Mouse (Mus musculus): ENCODE measurements around the gene Prodh2.
"Not testable (repeated sequence)": the region's sequence is repeated elsewhere in the genome, so short reads cannot be mapped to it uniquely, and the experiment has no call there.

Prodh2 gene

DNA sequence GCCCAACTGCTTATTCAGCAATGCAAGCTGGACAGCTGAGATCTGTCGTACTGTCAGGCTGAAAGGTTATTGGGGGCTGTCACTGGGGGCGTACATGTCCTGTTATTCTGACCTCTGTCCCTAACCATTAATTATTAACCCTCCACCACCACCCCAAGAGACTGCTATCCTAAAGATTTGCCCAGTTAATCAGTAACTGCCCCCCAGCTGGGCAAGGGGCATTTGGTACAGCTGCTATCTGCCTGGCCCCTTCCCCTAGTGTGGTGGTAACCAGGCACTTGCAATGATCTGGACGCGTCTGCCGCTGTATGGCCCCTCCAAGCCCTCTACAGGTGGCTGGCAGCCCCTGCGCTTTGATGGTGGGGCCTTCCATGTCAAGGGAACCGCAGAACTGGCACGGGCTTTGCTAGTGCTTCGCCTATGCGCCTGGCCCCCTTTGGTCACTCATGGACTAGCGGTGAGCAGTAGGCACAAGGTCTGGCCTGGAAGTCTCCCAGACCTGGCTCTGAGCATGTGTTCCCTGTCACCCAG lies at the start of gene Prodh2:
TSS of gene Prodh2 (plus strand) at position 222 of the 531 bp plus-strand sequence.
- DNase-seq = no peak

DNA sequence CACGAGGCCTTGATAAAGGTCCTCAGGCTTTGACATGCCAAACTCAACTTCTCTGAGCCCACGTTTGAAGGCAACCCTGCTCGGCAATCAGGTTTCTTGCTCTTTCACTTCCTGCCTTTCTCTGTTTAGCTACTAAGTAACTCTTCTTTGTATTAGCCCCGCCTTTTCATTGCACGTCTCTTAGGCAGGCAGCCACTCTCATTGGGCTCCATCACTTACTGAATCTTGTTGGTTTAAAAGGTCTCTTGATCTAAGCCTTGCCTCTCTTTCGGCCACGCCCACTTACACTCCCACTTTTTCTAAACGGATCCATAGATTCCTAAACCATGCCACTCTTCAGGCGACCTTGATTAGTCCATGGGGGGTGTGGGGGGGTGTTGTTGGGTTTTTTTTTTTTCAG lies 49.7 kb upstream of the Prodh2 start:
- DNase-seq = no peak

GRCm38 (mm10) chr7:30444154-30444970 lies 49.1 kb upstream of the Prodh2 start:
- no peak for DNase-seq

DNA sequence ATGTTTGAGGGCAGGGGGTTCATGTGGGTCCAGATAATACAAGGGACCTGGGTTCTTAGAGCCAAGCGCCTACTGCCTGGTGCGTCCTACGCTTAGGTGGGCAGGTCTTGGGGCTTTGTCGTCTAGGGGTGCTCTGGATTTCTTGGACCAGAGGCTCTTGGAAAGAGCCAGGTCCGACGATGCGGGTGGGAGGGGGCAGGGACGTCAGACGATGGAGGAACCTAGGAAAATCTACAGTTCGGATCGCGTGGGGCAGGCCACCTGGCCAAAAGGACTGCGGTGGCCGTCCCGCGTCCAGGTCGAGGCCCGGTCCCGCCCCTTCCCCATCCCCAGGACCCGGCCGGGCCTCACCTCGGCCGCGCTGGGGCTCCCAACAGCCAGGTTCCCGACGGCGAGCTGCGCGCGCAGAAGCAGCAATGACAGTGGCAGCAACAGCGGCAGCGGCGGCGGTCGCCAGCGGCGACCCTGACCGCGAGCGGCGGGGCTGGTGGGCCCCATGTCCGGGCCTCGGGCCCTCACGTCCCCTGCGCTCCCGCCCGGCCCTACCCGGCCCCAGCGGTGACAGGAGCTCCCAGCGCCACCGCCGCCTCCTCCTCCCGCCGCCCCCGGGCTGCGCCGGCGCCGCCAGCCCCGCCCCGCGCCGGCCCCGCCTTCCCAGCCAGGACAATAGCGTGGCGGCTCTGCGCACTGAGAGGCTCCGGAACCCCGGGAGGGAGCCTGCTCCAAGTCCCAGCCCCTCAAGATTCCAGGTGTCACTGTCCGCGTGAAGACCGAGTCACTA lies 48.3 kb upstream of the Prodh2 start, which contains the start of gene Aplp1:
TSS of gene Aplp1 (minus strand) at position 565 of the 781 bp plus-strand sequence.
- no peak for DNase-seq

GRCm38 (mm10) chr7:30450241-30450640 lies 43.2 kb upstream of the Prodh2 start:
- no peak for DNase-seq

- DNase-seq = no peak
Measured at GRCm38 (mm10) chr7:30453327-30453726, 40.1 kb upstream of the Prodh2 start.

- no peak for DNase-seq
Measured at GRCm38 (mm10) chr7:30453766-30454165, 39.7 kb upstream of the Prodh2 start.

DNA sequence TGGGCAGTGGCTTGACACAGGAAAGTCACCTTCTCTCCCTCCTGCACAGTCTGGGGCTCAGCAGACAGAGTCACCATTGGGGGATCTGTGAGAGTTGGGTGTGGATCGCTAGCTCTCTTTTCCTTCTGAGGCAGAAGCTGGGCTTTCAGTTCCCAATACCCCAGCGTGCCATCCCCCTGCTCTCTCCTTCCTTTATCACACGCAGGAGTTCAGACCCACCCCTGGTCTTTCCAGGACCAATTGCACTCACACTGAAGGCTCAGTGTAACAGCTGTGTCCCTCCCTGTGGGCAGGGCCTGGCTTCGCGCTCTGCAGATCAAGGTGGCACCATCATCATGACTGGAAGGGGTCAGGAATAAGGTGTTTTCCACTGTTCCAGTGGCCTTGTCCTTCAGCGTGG lies 39.2 kb upstream of the Prodh2 start:
- no peak for DNase-seq

- DNase-seq = no peak
Measured at GRCm38 (mm10) chr7:30456487-30456886, 36.9 kb upstream of the Prodh2 start.

DNA sequence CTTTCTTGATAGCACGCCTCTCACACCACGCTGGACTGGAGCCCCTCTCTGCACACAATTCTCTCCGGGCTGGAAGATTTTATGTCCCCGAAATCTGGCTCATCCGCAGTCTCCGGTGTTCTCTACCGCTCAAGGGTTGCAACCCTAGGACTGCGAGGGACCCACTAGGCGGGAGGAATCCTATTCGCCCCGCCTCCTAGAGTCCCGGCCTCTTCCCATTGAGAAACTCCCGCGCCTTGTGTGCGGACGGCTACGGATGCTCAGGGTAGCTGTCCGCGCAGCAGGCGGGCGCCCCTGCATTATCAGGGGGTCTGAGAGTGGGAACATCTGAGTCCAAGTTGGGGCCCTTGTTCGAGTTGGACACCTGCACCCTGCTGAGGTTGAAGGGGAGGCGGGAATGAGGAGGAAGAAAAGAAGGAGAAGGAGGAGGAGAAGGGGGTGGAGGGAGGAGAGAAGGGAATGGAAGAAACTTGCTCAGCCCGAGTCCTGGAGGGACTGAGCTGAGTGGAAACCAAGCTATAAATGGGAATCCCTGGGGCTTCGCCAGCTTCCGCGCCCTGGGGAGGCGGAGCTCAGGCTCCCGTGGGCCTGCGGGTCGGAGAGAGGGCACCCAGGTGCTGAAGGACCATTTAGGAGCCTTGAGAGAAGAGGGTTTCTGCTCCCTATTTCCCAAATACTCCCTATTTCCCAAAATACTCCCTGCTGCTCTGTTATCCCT lies 36.4 kb upstream of the Prodh2 start:
- DNase-seq = no peak

GRCm38 (mm10) chr7:30457629-30458330 lies 35.6 kb upstream of the Prodh2 start, which contains the start of the genes Kirrel2 and Nphs1:
Gene Kirrel2, minus strand, starts transcription at chr7:30457690.
Gene Nphs1, plus strand, starts transcription at chr7:30458315.
- no peak for DNase-seq

GRCm38 (mm10) chr7:30459484-30459883 lies 33.9 kb upstream of the Prodh2 start:
- DNase-seq = no peak

- DNase-seq = no peak
Measured at GRCm38 (mm10) chr7:30463568-30463967, 29.9 kb upstream of the Prodh2 start.

DNA sequence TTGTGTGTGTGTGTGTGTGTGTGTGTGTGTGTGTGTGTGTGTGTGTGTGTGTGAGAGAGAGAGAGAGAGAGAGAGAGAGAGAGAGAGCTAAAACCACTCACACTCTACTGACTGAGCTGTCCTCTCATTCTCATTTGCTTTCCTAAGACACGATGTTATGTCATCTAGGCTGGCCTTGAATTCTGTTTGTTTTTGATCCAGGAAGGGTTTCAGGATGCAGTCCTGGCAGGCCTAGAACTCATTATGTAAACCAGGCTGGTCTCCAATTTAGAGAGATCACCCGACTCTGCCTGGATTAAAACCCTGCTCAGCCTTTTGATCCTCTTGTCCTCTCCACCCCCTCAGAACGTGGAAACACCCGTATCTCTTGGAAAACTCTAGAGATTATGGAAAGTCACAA lies 29.4 kb upstream of the Prodh2 start:
- no peak for DNase-seq

DNA sequence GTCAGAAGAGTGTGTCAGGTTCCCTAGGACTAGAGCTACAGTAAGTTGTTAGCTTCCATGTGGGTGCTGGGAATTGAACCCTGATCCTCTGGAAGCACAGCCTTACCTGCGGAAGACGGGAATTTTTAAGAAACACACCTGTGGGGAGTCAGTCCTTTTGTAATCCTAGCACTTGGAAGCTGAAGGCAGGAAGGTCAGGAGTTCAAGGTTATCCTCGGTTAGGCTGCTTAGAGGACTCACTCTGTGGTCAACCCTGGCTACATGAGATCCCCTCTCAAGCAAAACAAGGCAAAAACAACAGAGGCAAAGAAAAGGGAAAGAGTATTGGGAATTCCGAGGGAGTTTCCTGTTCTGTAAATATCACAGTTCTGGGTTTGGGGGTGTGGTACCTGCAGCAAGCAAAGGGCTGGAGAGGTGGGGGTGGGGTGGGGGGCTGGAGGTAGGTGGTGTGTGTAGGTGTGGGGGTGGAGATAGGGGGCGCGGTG lies 28.6 kb upstream of the Prodh2 start:
- DNase-seq = no peak

GRCm38 (mm10) chr7:30472411-30472810 lies 21.0 kb upstream of the Prodh2 start:
- peak in 1 of 2 experiments; percentile 25 for DNase-seq

- DNase-seq = no peak
Measured at GRCm38 (mm10) chr7:30474999-30475398, 18.4 kb upstream of the Prodh2 start.

GRCm38 (mm10) chr7:30476136-30476535 lies 17.3 kb upstream of the Prodh2 start:
- DNase-seq = not testable (repeated sequence)

DNA sequence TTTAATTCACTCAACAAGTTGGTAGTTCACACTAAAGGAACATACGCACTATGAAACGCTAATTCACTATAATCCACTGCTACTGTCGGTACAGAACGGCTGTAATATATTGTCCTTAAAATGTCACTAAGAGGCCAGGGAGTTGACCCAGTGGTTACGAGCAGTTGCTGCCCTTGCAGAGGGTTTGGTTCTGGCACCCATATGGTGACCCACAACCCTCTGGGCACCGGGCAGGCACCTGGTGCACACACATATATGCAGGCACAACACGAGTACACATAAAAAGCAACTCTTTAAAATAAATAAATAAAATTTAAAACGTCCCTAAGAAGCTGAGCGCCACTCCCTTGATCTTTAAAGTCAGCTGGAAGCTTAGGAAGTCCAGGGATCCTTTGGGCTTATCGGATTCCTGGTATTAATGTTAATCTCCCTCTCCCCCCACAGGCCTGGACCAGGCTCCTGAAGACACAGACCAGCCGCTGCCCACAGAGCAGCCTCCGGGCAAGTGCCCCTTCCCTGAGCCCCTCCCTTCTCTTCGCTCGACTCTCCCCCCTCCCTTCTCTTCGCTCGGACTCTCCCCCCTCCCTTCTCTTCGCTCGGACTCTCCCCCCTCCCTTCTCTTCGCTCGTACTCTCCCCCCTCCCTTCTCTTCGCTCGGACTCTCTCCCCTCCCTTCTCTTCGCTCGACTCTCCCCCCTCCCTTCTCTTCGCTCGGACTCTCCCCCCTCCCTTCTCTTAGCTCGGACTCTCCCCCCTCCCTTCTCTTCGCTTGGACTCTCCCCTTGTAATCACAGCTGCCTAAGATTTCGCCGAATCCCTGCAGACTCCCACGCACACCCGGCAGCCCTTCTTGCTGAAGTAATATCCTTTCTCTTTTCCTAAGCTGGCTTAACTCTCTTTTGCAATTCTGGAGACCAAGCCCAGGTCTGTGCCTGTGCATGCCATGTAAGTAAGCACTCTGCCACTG lies 15.7 kb upstream of the Prodh2 start:
- DNase-seq = no peak

- DNase-seq = no peak
Measured at GRCm38 (mm10) chr7:30484250-30484649, 9.2 kb upstream of the Prodh2 start.

Measured in thymus, adult 18-20 months (tissue).